Mouse (Mus musculus): ENCODE measurements around the gene Scarb1.

The Scarb1 gene

GRCm38 (mm10) chr5:125305229-125306081, 35.4 kb downstream of the Scarb1 start:
- DNase-seq (ENCODE audit: low spot score), result peak; percentile 38

DNA sequence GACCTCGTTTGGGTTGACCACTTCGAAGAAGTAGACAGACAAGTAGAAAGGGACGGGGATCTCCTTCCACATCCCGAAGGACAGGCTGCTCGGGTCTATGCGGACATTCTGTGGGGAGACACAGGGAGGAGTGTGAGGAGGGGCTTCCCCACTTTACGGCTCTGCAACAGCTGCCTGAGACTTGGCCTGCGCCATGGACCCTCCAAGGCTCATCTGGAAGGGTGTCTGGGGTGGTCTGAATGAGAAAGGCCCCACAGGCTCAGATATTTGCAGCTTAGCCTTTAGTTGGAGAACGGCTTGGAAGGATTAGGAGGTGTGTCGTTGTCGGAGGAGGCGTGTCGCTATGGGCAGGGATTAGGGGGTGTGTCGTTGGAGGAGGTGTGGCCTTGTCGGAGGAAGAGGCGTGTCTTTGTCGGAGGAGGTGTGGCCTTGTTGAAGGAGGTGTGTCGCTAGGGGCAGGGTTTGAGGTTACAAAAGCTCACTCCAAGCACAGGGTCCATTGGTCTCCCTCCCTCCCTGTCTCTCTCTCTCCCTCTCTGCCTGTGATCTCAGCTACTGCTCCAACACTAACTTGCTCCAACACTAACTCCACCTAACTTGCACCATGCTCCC, 36.5 kb downstream of the Scarb1 start:
- DNase-seq (ENCODE audit: low spot score), result peak; percentile 94

GRCm38 (mm10) chr5:125303055-125303454, 37.8 kb downstream of the Scarb1 start:
- DNase-seq (ENCODE audit: low spot score), result no peak

- no peak for DNase-seq (ENCODE audit: low spot score)
Observed at GRCm38 (mm10) chr5:125298234-125298633, 42.7 kb downstream of the Scarb1 start.

DNA sequence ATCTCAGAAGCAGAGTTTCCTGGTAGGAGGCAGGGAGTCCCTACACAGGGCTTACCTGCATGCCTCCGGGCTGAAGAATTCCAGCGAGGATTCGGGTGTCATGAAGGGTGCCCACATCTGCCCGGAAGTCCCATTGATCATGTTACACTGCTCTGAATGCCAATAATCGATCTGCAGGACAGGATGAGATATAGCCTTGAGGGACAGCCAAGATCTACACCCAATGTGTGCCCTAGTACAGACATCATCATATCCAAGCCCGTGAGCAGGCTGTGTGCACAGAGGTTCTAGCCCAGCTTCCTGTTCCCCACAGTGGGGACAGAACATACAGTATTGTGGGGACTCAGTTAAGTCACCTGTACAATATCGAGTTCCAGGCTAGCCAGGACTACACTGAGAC, 43.7 kb downstream of the Scarb1 start:
- no peak for DNase-seq (ENCODE audit: low spot score)

DNA sequence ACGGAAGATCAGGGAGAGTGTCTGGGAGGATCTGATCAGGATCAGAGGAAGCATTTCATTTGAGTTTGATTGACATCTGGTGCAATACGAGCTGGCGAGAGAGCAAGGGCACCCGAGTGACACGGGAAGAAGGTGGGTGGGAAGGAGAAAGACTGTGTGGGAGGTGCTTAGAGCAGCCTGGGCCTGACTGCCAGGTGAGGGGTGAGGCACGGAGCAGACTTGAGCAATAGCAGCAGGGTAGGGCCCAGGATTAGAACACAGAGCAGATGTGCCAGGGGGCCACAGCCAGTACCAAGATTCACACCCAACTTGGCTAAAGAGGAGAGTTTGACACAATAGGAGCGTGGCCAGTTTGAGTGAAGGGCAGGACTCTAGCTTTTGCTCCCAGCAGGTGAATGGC, 47.9 kb downstream of the Scarb1 start:
- no peak for DNase-seq (ENCODE audit: low spot score)

- DNase-seq (ENCODE audit: low spot score), result no peak
Observed at GRCm38 (mm10) chr5:125291895-125292294, 49.0 kb downstream of the Scarb1 start.

GRCm38 (mm10) chr5:125291387-125291786, 49.5 kb downstream of the Scarb1 start:
- no peak for DNase-seq (ENCODE audit: low spot score)

DNA sequence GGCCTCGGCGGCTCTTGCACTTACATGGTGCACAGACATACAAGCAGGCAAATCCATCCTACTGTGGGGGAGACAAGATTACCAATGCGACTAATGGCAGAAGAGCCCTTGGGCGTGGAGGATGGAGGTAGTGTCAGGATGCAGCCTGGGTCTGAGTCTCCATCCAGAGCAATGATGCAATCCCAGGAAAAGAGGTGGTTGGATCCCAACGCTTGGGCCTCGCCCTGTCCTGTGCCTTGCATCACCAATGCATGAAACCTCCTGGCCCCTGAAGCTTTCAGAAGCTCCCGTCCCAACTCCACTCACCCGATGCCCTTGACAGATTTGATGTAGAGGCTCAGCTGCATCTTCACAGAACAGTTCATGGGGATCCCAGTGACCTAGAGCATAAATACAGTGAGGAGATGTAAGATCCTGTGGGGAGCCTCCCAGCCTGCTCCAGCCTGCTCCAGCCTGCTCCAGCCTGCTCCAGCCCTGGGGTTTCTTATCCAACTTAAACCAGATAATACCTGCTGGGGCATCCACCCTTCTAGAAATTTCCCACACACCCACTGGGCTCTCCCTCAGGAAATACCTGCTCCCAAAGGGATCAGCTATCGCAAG, 53.7 kb downstream of the Scarb1 start:
- no peak for DNase-seq (ENCODE audit: low spot score)

DNA sequence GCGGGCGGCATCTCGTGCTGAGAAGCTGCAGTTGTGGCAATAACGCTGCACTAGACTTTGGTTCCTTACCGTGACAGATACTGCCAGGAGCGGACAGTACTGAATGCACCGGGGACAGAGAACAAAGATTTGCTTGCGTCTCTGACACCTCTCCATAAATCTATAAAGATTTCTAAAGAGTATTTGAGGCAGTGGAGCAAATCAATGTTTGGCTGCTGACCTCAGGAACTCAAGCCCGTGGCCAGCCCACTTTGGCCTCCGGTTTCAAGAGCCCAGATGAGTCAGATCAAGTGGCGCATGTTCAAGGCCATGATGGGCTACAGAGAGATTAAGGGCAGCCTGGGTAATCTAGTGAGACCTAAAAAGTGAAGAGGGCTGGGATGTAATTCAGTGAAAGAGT, 54.8 kb downstream of the Scarb1 start:
- DNase-seq (ENCODE audit: low spot score), result no peak

- DNase-seq (ENCODE audit: low spot score), result peak; percentile 93
Observed at GRCm38 (mm10) chr5:125283748-125284640, 56.9 kb downstream of the Scarb1 start.

GRCm38 (mm10) chr5:125279216-125279615, 61.7 kb downstream of the Scarb1 start:
- no peak for DNase-seq (ENCODE audit: low spot score)

- no peak for DNase-seq (ENCODE audit: low spot score)
Observed at GRCm38 (mm10) chr5:125278314-125278713, 62.6 kb downstream of the Scarb1 start.

GRCm38 (mm10) chr5:125277313-125277712, 63.6 kb downstream of the Scarb1 start:
- DNase-seq (ENCODE audit: low spot score), result no peak

- DNase-seq (ENCODE audit: low spot score), result no peak
Observed at GRCm38 (mm10) chr5:125276765-125277164, 64.1 kb downstream of the Scarb1 start.

GRCm38 (mm10) chr5:125275315-125275714, 65.6 kb downstream of the Scarb1 start:
- DNase-seq (ENCODE audit: low spot score), result no peak

- DNase-seq (ENCODE audit: low spot score), result no peak
Observed at GRCm38 (mm10) chr5:125274773-125275172, 66.1 kb downstream of the Scarb1 start.

DNA sequence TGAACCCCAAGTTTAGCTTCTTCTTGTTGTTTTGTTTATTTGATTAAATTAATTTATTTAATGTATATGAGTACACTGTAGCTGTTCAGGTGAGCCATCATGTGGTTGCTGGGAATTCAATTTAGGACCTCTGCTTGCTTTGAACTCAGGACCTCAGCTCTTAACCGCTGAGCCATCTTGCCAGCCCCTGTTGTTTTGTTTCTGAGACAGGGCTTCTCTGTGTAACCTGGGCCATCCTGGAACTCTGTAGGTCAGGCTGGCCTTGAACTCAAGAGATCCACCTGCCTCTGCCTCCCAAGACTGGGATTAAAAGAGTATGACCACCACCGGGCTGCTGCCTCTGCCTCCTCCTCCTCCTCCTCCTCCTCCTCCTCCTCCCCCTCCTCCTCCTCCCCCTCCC, 66.7 kb downstream of the Scarb1 start:
- no peak for DNase-seq (ENCODE audit: low spot score)

- DNase-seq (ENCODE audit: low spot score), result peak; percentile 54
Observed at GRCm38 (mm10) chr5:125273666-125274109, 67.2 kb downstream of the Scarb1 start.

- DNase-seq (ENCODE audit: low spot score), result no peak
Observed at GRCm38 (mm10) chr5:125272231-125272988, 68.5 kb downstream of the Scarb1 start.

DNA sequence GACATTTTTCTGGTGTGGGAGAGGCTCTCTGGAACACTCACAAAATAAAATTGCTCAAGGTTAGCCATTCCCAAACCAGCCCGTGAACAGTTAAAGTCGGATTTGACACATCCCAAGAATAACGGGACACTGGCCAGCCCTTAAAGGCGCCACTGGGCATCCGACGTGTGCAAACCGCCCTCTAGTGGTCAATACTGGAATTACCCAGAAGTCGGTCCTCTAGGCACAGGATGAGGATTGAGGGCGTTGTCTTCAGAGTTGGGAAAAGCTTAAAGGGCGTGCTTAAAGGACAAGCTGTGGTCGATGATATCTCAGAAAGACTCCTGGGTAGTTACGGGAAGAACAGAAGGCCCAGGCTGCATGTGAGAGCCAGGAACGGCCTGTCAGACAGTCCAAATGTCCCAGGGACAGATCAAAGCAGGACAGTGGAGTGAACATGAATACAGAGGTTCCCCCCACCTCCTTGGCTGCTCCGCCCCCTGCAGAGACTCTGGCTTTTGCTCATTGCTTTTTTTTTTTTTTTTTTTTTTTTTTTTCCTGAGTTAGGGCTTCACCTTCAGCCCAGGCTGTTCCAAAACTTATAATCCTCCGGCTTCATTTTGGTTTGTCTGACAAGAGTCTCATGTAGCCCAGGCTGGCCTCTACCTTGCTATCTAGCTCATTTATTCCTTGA, 69.2 kb downstream of the Scarb1 start:
- DNase-seq (ENCODE audit: low spot score), result peak; percentile 93
